Mouse (Mus musculus) fibroblast of lung, adult 2 months (primary cell): Measurements from ENCODE around the gene Inpp5a.

Experiments
- DNase-seq: peaks from one replicate; pipeline ENCODE4 v3.0.0-alpha.2; 2011; ENCODE audit warnings: low read depth

The Inpp5a gene

GRCm38 (mm10) chr7:139388670-139389212 is at the start of gene Inpp5a:
Gene Inpp5a (plus strand): TSS chr7:139389109.
- DNase-seq, result peak; percentile 99

DNA sequence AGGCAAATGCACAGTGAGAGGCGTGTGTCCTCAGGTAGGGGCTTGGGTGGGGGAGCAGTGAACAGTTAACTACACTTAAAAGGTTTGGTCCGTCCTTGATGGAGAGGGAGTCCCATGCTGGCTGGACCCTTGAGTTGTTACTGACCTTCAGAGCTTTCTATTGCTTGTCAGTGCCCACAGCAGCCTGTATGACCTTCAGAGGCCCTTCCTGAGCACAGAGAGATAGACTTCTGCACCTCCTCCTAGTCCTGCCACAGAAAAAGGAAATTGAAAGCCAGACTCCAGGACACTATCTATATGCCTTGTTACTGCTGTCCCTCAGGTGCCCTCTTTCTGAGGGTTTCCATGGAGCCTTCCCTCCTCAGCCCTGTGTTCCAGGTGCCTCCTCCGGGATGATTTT is 49.7 kb upstream of the Inpp5a start:
- DNase-seq, result no peak

DNA sequence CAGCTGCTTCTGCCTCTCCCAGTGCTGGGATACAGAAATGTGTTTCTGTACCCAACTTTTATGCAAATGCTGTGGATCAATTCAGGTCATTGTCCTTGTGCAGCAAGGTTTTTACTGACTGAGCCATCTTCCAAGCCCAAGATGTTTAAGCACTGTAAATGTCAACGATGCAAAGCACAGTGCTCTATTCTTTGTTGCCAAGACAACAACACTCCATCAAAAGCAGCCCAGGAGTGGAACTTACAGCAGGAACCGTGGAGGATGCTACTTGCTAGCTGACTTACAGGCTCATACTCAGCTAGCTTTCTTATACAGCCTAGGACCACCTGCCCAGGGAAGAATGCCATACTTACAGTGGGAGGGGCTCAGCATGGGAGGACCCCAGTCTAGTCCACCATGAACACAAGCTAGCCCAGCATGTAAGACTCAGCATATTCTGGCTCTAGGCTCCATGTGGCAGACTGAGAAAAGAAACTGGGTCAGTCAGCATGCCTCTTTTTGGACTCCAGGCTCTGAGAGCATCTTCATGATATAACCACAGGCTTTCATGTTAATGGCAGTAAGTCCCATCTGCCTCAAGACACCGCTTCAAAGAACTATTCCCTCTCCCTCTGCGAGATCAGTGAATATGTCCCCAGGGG is 47.8 kb upstream of the Inpp5a start:
- DNase-seq, result no peak

- DNase-seq, result no peak
Observed at GRCm38 (mm10) chr7:139342809-139343208, 46.1 kb upstream of the Inpp5a start.

GRCm38 (mm10) chr7:139347051-139347450 is 41.9 kb upstream of the Inpp5a start:
- no peak for DNase-seq

DNA sequence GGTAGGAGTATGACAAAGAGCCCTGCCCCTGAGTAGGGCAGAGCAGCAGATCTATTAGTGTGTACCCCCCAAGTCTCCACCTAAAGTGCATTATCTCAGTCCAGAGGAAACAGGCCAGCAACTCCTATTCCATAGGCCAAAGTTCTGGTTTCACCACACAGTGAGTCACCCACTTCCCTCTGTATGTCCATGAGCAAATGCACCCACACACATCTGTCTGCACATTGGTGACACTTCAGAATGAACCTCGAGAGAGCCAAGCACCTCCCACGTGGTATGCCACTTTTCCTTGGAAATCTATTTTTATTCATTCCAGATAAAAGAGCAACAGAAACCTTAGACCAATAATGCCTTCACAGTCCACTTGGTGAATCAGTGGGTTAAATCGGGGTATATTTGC is 38.3 kb upstream of the Inpp5a start:
- no peak for DNase-seq

DNA sequence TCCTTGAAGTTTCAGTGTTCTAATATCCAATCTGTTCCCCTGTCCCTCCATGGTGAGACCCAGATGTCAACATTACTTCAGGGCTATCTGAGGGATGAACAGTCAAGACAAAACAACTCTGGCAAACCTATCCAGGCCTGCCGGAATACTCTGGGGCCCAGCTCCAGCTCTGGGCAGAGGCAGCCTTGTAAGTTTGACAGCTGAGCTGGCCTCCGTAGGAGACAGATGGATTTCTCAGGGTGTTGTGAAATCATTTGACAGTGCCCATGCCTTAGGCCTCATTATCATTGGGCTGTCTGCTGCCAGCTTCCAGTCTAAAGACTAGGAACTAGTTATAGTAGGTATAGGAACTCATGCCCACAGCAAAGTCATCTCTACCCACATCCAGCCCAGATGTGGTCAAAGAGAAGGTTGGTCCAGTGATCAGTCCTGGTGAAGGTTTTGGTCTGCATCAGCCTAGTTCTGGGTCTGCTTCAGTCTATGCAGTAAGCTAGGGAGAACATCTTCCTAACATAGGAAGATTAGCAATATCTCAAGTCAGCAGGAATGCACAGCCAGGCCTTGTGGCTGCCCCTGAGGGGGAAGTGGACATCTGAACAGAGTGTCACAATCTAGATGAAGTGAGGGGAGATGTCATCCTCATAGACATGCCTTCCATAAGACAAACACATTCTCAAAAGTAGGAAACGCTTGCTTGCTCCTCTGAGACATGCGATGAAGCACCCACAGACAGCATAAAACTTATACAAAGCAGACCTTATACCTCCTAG is 34.4 kb upstream of the Inpp5a start:
- no peak for DNase-seq

DNA sequence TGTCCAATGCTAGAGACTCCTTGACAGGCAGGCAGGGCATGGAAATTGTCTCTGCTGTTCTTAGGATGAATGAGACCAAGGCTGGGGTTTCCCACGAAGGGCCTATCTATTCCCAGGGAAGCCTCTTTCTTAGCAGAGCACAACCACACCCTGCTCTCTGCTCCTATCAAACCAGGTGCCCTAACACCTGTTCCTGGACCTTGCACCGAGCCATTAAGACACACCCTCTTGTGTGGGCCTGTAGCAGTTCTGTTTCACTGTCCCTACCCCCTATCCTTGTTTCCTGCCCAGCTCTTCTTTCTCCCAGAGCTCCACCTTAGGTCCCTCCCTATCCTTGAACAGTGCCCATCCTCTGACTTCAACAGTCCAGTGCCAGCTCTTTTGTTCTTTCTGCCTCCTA is 31.9 kb upstream of the Inpp5a start:
- DNase-seq, result no peak

DNA sequence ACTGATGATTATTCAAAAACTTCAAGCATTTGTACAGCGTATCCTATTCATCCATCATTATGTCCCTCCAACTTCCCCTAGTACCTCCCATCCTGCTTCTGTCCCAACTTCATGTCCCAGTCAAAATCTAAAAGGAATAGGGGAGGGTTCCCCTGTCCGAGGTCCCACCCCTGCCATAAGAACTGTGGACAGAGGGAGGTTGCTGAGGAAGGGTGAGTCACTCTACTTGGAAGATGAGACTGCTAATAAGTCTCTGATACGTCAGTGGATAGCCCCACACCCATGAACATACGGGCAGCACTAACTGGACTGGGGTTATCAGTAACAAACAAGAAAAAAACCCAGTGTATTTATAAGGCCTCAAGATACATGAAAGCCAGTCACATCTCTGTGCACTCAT is 29.0 kb upstream of the Inpp5a start:
- no peak for DNase-seq

DNA sequence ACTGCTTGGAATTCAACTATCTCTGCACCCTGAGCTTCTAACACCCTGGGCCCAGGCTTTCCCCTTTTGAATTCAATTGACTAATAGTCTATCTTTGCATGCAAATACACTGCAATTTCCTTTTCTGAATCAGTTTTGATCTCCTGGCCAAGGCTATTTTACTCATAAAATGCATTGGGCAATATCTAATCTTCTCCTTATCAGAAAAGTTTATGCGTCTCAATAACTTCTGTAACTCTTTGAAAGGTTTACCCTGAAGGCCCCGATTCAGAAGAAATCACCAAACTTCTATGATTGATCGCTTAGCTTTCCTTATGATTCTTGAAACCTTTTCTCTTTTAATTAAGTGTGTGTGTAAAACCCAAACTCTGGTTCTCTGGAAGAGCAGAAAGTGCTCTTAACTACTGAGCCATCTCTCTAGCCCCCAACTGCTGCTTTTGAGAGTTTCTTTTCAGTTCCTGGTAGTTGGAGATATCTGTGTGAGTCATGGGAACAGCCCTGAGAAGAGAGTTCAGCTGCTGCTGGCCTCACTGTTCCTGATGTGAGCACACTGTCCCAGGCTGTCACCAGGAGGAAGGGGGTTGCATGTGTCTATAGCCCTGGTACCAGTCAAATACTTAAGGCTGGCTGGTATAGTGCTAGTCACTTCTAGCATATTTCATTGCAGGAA is 27.9 kb upstream of the Inpp5a start:
- no peak for DNase-seq

DNA sequence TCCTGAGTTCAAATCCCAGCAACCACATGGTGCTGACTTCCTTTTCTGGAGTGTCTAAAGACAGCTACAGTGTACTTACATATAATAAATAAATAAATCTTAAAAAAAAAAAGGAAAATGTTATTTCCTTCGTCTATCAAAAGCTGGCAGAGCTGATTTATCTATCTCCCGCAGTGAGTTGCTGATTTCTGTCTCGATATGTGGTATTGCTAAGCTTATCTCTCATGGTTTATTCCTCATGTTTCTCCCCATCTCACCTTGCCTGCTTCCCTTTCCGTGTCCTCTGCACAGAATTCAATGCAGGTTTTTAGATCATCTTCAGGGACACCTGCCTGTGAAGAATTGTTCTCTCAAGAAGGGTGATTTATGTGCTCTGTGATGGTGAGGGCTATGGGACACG is 27.1 kb upstream of the Inpp5a start:
- DNase-seq, result no peak

- DNase-seq, result no peak
Observed at GRCm38 (mm10) chr7:139362514-139362913, 26.4 kb upstream of the Inpp5a start.

DNA sequence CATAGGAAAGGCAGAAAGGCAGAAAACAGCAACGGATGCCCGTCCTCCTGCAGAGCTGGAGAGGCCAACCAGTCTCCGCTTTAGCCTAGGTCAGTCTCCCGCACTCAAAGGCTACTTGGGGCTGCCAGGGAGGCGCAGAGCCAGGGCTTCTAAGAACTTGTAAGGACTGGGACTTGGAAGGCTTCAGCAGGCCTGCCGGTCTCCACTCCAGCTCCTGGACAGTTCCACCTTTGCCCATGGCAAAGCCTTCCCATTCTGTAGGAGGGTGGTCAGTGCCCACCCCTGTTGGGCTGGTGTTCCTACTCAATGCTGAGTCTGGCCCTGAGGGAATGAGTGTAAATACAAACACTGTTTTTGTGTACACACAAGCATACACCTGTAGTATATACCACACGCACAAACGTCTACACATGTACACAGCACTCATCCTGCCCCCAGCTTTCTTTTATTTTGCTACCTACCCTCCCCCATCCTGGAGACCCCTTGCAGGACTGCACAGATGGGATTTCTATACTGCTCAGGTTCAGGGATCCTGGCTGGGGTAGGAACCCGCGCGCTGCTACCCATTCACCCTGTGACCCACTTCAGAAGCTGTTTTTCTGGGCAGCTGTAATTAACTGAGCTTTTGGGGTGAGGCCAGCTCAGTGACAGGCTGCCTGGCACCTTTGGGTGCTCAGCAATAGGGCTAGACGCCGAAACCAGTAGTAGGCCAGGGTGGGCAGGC is 25.5 kb upstream of the Inpp5a start:
- DNase-seq, result no peak

GRCm38 (mm10) chr7:139364005-139364557 is 24.8 kb upstream of the Inpp5a start:
- peak; percentile 68 for DNase-seq

DNA sequence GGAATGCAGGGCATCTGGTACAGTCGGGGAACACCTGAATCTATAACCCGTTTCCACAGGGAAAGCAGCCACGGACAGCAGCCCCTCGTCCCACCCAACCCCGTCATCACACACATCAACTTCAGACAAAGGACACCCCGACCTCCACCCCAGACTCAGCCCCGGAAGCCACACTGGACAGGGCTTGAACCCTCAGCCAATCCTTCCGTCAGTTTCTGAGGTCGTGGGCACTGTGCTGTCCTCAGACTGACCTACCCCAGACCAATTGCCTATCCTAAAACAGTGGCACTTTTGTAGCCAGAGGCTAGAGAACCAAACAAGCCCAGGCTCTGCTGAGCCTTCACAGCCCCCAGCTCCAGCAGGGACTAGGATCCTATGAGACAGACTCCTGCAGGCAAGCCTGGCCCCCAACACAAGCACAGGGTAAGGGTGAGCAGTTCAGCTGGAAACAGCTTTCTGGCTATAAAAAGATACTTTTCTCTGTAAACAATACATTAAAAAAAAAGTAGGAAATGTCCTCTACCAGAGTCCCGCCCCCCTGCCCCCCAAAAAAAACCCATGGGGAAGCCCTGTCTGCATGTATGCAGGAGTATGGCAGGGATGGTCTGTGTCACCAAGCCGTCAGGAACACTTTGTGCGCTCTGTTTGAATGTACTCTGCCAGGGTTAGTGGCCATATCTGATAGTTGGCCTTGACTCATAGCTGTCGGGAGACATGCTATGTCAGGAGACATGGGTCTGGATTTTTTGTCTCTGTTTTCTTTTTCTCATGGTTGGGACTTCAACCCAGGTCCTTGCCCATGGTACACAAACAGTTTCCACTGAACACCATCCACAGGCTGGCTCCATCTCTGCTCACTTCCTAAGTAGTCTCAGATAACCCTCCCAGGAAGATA is 23.7 kb upstream of the Inpp5a start:
- DNase-seq, result no peak

DNA sequence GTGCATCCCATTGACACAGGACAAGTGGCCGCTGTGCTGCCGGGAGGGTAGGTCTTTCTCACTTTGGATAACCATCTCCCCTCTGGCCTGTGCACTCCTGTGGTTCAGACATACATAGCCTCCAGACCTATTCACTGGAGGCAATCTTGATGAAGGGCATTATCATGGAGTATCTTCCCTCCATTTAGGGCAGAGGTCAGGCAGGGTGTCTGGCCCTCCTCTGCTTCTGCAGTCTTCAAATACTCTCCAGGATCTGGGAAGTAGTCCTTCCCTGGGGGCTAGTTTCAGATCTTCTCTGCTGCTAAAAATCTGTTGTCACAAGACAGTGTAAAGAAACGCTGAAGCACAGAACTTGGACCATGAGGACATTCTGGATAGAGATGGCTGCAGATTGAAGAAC is 22.8 kb upstream of the Inpp5a start:
- no peak for DNase-seq

GRCm38 (mm10) chr7:139366549-139366948 is 22.4 kb upstream of the Inpp5a start:
- no peak for DNase-seq

DNA sequence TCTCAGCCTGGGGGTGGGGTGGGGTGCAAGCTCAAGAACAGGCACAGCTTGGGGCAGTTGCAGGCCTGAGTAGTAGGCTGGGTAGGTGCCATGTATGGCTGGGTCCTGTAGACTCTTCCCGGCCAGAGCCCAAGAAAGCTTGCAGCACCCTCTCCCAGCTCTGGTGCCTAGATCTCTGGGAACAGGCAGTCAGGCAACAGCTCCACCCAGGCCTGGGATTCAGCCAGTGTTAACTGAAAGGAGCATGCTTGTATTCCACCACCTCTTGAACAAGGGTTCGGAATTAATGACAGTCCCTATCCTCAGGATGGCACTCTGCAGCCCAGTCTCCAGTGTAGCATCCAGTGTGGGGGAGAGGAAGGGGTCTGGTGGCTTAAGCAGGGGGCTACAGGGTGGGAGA is 20.7 kb upstream of the Inpp5a start:
- DNase-seq, result no peak

GRCm38 (mm10) chr7:139368722-139369380 is 20.1 kb upstream of the Inpp5a start:
- peak; percentile 59 for DNase-seq

DNA sequence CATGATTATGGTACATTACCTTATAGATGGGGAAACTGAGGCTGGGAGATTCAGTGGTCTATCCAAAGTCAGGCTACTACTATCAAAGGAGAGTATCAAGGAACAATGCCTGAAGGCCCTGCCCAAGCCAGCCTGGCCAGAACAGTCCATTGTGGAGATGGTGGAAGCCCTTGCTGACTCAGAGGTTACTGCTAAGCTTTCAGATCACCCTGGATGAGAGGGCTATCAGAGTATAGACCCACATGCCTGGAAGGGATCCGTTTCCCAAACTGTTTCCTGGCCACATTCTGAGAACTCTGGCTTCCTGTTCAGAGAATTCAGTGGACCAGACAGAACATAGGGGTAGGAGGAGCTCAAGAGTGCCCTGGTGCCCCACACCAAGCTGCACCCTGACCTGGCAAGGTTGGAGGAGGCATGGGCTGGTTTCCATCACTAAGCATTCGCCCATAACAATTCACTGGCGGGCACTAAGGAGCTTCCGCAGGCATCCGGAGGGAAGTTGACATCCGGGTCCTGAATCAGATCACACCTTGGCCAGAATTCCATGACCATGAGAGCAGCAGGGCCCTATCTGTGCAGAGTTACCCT is 19.3 kb upstream of the Inpp5a start:
- no peak for DNase-seq
